Mouse (Mus musculus) stomach, embryonic 14.5 days (tissue): ENCODE results near the gene Serinc4. TPM values are rescaled to one million over a fixed set of nuclear protein-coding genes. Genes with fewer than 3 reads are reported as not detected.

ENCODE experiments used
- ATAC-seq: fragments of 200-750 bp; cut with Nextera tagmentation; 2 replicates; pipeline ENCODE4 v1.8.0; 2017; ENCODE audit warnings: low read depth, moderate TSS enrichment; ENCODE audit not compliant: insufficient number of reproducible peaks, insufficient read depth, low FRiP score
- H3K27ac ChIP-seq: fragments of 300-500 bp; sonication (generic); 2 replicates; pipeline ENCODE4 v1.5.1; 2014; ENCODE audit warnings: mild to moderate bottlenecking, low read length, moderate library complexity, mixed read lengths
- H3K27me3 ChIP-seq: fragments of 300-500 bp; sonication (generic); 2 replicates; pipeline ENCODE4 v1.6.1; 2014; ENCODE audit warnings: low read length, control low read depth, mixed read lengths; ENCODE audit not compliant: control insufficient read depth, insufficient read depth
- H3K36me3 ChIP-seq: fragments of 300-500 bp; sonication (generic); 2 replicates; pipeline ENCODE4 v1.6.1; 2014; ENCODE audit warnings: mild to moderate bottlenecking, control low read depth, low read length, moderate library complexity, mixed read lengths; ENCODE audit not compliant: control insufficient read depth, insufficient read depth
- H3K4me1 ChIP-seq: fragments of 300-500 bp; sonication (generic); 2 replicates; pipeline ENCODE4 v1.6.1; 2014; ENCODE audit warnings: low read length, control low read depth, mixed read lengths; ENCODE audit not compliant: control insufficient read depth, insufficient read depth
- H3K4me2 ChIP-seq: fragments of 300-500 bp; sonication (generic); replicated peaks from 2 replicates; pipeline ENCODE4 v1.6.1; 2014; ENCODE audit warnings: low read depth, low read length, control low read depth
- H3K4me3 ChIP-seq: fragments of 300-500 bp; sonication (generic); 2 replicates; pipeline ENCODE4 v1.5.1; 2014; ENCODE audit warnings: low read depth, low read length, control low read depth
- H3K9ac ChIP-seq: fragments of 300-500 bp; sonication (generic); replicated peaks from 2 replicates; pipeline ENCODE4 v1.6.1; 2014; ENCODE audit warnings: low read depth, mild to moderate bottlenecking, control low read depth, low read length, moderate library complexity, mixed read lengths
- H3K9me3 ChIP-seq: fragments of 300-500 bp; sonication (generic); 2 replicates; pipeline ENCODE4 v1.6.1; 2016; ENCODE audit warnings: low read depth, low read length, control low read depth; ENCODE audit not compliant: control insufficient read depth
- WGBS: fragments of 180-500 bp; shearing (Covaris S2); extraction: QIAGEN DNeasy Blood & Tissue Kit; methylation state at CpG from one replicate; pipeline ENCODE4 v1.1.7; 2014; 5-methylcytosine and 5-hydroxymethylcytosine counted together
- microRNA-seq: library from miRNA; unstranded; fragments of <30 nt; microRNA quantifications from one replicate; pipeline ENCODE4, GENCODE M21; 2016
- polyA plus RNA-seq: library from polyadenylated mRNA; unstranded; fragments of >200 nt; fragmentation: Nextera tagmentation; extraction: Ambion mirVana; gene quantifications from 2 replicates; pipeline ENCODE4 v1.2.1, GENCODE M21; 2014

The Serinc4 gene
- polyA plus RNA-seq, 1 experiment from 2014 or later: 0.69 TPM

DNA sequence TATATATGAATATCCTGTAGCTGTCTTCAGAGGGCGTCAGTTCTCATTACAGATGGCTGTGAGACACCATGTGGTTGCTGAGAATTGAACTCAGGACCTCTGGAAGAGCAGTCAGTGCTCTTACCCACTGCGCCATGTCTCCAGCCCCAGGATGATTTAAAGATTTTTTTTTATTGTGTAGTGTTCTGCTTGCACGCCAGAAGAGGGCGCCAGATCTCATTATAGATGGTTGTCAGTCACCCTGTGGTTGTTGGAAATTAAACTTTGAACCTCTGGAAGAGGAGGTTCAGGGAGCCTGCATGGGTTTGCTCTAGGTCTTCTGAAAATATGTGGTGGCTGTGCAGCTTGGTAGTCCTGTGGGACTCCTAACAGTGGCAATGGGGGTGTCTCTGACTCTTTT is 48.4 kb downstream of the Serinc4 start:
- Histone ChIP-seq H3K9me3 (no peaks in the 10 kb centered on the region), H3K36me3 (no peaks in the 10 kb centered on the region), H3K27me3 (no peaks in the 10 kb centered on the region), H3K4me1 (0 out of 2 replicates have a peak, but pooled peaks cover 3% of the 10 kb centered on the region), H3K4me3 (no peak overlapping the region), H3K9ac (no peak overlapping the region), H3K27ac (no peak overlapping the region), H3K4me2 (no peak overlapping the region)
- no peak for ATAC-seq
- 33% methylated on average over 4 of the region's 4 CpGs for WGBS

DNA sequence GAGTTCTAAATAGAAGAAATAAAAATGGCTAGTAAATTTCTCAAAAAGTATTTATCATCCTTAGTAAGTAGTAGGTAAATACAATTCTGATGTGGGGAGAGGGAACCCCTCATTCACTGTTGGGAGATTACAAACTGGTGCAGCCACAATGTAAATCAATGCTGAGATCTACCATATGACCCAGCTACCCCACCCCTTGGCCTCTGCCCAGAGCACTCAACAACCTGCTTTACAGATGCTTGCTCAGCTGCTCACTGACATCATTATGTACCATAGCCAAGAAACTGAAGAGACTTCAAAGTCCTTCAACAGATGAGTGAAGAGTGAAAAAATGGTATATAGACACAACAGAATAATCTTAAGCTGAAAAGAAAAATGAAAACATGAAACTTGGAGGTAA is 53.3 kb downstream of the Serinc4 start:
- Histone ChIP-seq H3K36me3 (no peaks in the 10 kb centered on the region), H3K4me1 (no peaks in the 10 kb centered on the region), H3K4me3 (no peak overlapping the region), H3K4me2 (no peak overlapping the region), H3K27me3 (no peaks in the 10 kb centered on the region), H3K9ac (no peak overlapping the region), H3K9me3 (no peaks in the 10 kb centered on the region), H3K27ac (no peak overlapping the region)
- no peak for ATAC-seq

DNA sequence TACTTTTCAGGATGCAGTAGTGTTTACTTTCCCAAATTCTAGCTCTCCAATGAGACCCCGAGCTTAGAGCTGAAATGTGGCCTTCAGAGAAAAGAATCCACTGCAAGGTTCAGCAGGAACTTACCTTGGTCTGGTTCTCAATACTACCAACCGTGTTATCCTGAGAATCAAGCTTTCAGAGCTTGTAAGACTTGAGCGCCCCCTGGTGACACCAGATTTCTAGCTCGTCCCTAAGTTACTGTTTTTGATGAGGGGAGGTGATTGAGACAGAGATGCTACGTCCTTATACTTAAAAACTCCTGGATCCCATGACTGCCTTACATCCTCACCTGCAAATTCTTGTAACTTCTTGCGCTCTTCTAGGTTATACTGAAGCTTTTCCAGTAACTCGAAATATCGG is 60.0 kb downstream of the Serinc4 start:
- H3K4me3 ChIP-seq: no peak overlapping the region
- 10% methylated on average over 8 of the region's 8 CpGs for WGBS
- no peaks in the 10 kb centered on the region for H3K9me3 ChIP-seq
- no peak overlapping the region for H3K27ac ChIP-seq
- no peak for ATAC-seq
- H3K9ac ChIP-seq: no peak overlapping the region
- no peaks in the 10 kb centered on the region for H3K27me3 ChIP-seq
- no peak overlapping the region for H3K4me2 ChIP-seq
- H3K36me3 ChIP-seq: no peaks in the 10 kb centered on the region
- H3K4me1 ChIP-seq: no peaks in the 10 kb centered on the region

Small RNA genes lying within 50 kb of the gene (microRNA-seq; reads per million reads assigned to microRNA genes)
- gene Gm22953: not detected

Other genes with a start within 250 kb of the Serinc4 start
- gene Trp53bp1, start 185.4 kb downstream of the Serinc4 start, polyA plus RNA-seq: 71.2 and 86.0 TPM in 2 replicates
- 10.4 and 16.1 TPM in 2 replicates for gene Map1a, start 167.2 kb downstream of the Serinc4 start, polyA plus RNA-seq
- 15.4 and 18.0 TPM in 2 replicates for gene Ppip5k1, start 101.4 kb downstream of the Serinc4 start, polyA plus RNA-seq
- gene Ckmt1, start 99.1 kb downstream of the Serinc4 start, polyA plus RNA-seq: 43.6 and 53.7 TPM in 2 replicates
- gene Strc, start 69.6 kb downstream of the Serinc4 start, polyA plus RNA-seq: not detected in 2 replicates
- 484 and 546 TPM in 2 replicates for gene Pdia3, start 43.0 kb downstream of the Serinc4 start, polyA plus RNA-seq
- gene Catsper2, start 43.0 kb downstream of the Serinc4 start, polyA plus RNA-seq: 2.2 and 3.0 TPM in 2 replicates
- gene Ell3, start 12.5 kb downstream of the Serinc4 start, polyA plus RNA-seq: 13.7 and 14.1 TPM in 2 replicates
- gene Serf2, start 7.6 kb downstream of the Serinc4 start, polyA plus RNA-seq: 552 and 574 TPM in 2 replicates
- 89.7 and 90.8 TPM in 2 replicates for gene Hypk, start 3.5 kb downstream of the Serinc4 start, polyA plus RNA-seq
- gene Mfap1b, start 17.3 kb upstream of the Serinc4 start, polyA plus RNA-seq: 52.8 and 53.8 TPM in 2 replicates
- gene Mfap1a, start 49.9 kb upstream of the Serinc4 start, polyA plus RNA-seq: 25.1 and 27.5 TPM in 2 replicates
- gene Wdr76, start 49.9 kb upstream of the Serinc4 start, polyA plus RNA-seq: 8.6 and 9.3 TPM in 2 replicates